Mouse (Mus musculus): ENCODE measurements around the gene Abtb2.

DNA sequence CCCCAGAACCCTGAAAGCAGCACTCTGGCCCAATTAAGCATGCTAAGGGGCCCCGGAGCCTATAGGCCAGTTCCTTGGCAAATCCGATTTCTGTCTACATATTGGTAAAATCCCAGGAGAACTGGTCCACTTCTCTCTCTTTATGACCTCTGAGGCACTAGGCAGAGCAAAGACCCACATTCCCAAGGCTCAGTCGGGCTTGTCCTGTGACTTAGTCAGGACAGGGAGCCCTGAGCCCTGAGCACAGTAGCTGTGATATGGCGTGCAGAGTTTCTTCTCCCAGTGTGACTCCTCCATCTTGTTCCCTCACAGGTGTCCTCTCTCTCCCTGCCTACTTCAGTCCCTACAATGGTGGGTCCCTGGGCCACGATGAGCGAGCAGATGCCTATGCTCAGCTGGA, 112.3 kb downstream of the Abtb2 start:
- no peak for TF ChIP-seq CTCF (IDR thresholded peaks at IDR 0.05; ENCODE audit: low read depth, low read length)
- TF ChIP-seq GATA1 (IDR thresholded peaks at IDR 0.05; ENCODE audit: borderline replicate concordance, low read length): no peak
- TF ChIP-seq POLR2AphosphoS5 (IDR thresholded peaks at IDR 0.05; ENCODE audit: insufficient replicate concordance, low read depth, low read length): no peak
- no peak for TF ChIP-seq GATA2 (IDR thresholded peaks at IDR 0.05; ENCODE audit: borderline replicate concordance, low read depth, low read length)
- TF ChIP-seq TAL1 (conservative IDR thresholded peaks at IDR 0.05; ENCODE audit: low read depth, low read length): no peak
